Mouse (Mus musculus): Measurements from ENCODE around the gene Ptger3. TPM values are rescaled to one million over a fixed set of nuclear protein-coding genes. Genes with fewer than 3 reads are reported as not detected.

Ptger3 gene
- polyA plus RNA-seq (2014; fragmentation: Nextera tagmentation; extraction: Ambion mirVana): 0.85 and 1.6 TPM in 2 replicates

- no peaks in the 10 kb centered on the region for H3K36me3 ChIP-seq (ENCODE audit: control insufficient read depth, insufficient read depth, low read length)
- peaks cover 12% of the 10 kb centered on the region for H3K4me1 ChIP-seq (ENCODE audit: control insufficient read depth, insufficient read depth, low read length)
- H3K9ac ChIP-seq (ENCODE audit: low read length): no peak within 1 kb of the TSS
- H3K27me3 ChIP-seq (ENCODE audit: control insufficient read depth, insufficient read depth, low read length): peaks cover 29% of the 10 kb centered on the region
- H3K4me2 ChIP-seq: peak within 1 kb of the TSS; percentile 62
- H3K4me3 ChIP-seq (ENCODE audit: low read depth, low read length): peak within 1 kb of the TSS; percentile 33
- no peaks in the 10 kb centered on the region for H3K9me3 ChIP-seq (ENCODE audit: control insufficient read depth, low read length)
- peak; percentile 70 for ATAC-seq (ENCODE audit: low FRiP score)
- peak; percentile 92 for DNase-seq (ENCODE audit: low spot score, missing footprints)
- 1% methylated on average over 83 of the region's 84 CpGs for WGBS
- H3K27ac ChIP-seq (ENCODE audit: low read depth, low read length): no peak within 1 kb of the TSS
These were observed at the start of gene Ptger3 for GRCm38 (mm10) chr3:157566725-157567565. Gene Ptger3 (plus strand): TSS chr3:157566892.

DNA sequence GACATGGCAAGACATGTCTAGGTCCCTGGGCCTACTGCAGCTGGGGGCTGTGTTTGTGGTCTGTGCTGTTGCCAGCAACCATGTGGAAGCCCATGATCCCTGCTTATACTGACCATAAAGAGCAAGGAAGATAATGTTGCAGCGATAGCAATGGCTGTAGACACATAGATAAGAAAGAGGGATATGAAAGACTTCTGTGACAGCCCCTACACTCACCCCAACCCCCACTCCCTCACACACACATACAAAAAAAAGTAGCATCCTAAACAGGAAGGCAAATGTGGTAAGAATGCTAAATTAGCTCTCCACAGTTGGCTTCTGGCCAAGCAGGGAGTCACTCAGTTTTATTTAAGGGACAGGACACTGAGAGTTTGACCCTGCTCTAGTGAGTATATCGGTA lies 48.7 kb upstream of the Ptger3 start:
- Histone ChIP-seq H3K4me3 (ENCODE audit: low read depth, low read length) (no peak overlapping the region), H3K27ac (ENCODE audit: low read depth, low read length) (no peak overlapping the region), H3K9me3 (ENCODE audit: control insufficient read depth, low read length) (no peaks in the 10 kb centered on the region), H3K9ac (ENCODE audit: low read length) (no peak overlapping the region), H3K4me2 (no peak overlapping the region), H3K36me3 (ENCODE audit: control insufficient read depth, insufficient read depth, low read length) (no peaks in the 10 kb centered on the region), H3K4me1 (ENCODE audit: control insufficient read depth, insufficient read depth, low read length) (no peaks in the 10 kb centered on the region), H3K27me3 (ENCODE audit: control insufficient read depth, insufficient read depth, low read length) (no peaks in the 10 kb centered on the region)
- ATAC-seq (ENCODE audit: low FRiP score) (no peak), DNase-seq (ENCODE audit: low spot score, missing footprints) (peak; percentile 26)
- WGBS: 86% methylated on average over 2 of the region's 2 CpGs

DNA sequence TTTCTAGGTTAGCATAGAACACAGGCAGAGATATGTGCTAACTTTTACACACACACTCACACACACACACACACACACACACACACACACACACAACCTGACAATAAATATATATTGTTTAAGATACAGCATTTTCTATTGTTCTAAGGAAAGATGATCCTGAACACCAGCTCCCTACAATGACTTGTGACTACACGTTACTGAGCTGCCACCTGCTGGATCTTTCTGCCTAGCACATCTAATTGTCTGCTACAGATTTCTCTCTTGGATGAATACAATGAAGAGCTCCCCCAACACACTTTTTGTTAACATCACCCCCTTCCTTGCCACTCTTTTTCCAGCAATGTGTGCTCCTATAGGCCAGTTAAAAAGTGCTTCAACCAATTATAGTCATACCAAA lies 46.3 kb upstream of the Ptger3 start:
- peak; percentile 87 for DNase-seq (ENCODE audit: low spot score, missing footprints)
- Histone ChIP-seq H3K9me3 (ENCODE audit: control insufficient read depth, low read length) (no peaks in the 10 kb centered on the region), H3K4me1 (ENCODE audit: control insufficient read depth, insufficient read depth, low read length) (no peaks in the 10 kb centered on the region), H3K9ac (ENCODE audit: low read length) (no peak overlapping the region), H3K4me3 (ENCODE audit: low read depth, low read length) (no peak overlapping the region), H3K27me3 (ENCODE audit: control insufficient read depth, insufficient read depth, low read length) (no peaks in the 10 kb centered on the region), H3K4me2 (no peak overlapping the region), H3K27ac (ENCODE audit: low read depth, low read length) (no peak overlapping the region), H3K36me3 (ENCODE audit: control insufficient read depth, insufficient read depth, low read length) (no peaks in the 10 kb centered on the region)
- ATAC-seq (ENCODE audit: low FRiP score): peak; percentile 79
- WGBS: 0% methylated on average over 1 of the region's 1 CpGs

DNA sequence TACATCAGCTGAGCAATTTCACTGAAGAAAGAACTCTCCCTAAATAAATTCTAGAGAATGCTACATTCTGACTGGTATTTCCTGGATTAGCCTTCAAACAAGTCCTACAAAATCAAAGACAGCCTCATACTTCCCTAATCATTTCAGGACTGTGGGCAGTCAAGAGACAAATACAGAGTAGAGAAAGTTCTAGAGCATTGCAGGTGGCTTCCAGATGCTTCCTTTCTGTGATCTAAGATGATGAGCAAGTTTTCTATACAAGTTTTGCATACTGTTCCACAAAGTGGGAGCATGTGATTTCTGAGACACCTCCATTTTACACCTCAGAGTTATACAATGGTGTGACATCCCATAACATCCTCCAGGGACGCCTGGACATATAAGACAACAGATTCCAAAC lies 42.9 kb upstream of the Ptger3 start:
- Histone ChIP-seq H3K4me2 (no peak overlapping the region), H3K27me3 (ENCODE audit: control insufficient read depth, insufficient read depth, low read length) (no peaks in the 10 kb centered on the region), H3K4me3 (ENCODE audit: low read depth, low read length) (no peak overlapping the region), H3K9ac (ENCODE audit: low read length) (no peak overlapping the region), H3K4me1 (ENCODE audit: control insufficient read depth, insufficient read depth, low read length) (no peaks in the 10 kb centered on the region), H3K9me3 (ENCODE audit: control insufficient read depth, low read length) (no peaks in the 10 kb centered on the region), H3K27ac (ENCODE audit: low read depth, low read length) (no peak overlapping the region), H3K36me3 (ENCODE audit: control insufficient read depth, insufficient read depth, low read length) (no peaks in the 10 kb centered on the region)
- 60% methylated on average over 1 of the region's 1 CpGs for WGBS
- DNase-seq (ENCODE audit: low spot score, missing footprints) (peak; percentile 35), ATAC-seq (ENCODE audit: low FRiP score) (no peak)

GRCm38 (mm10) chr3:157531585-157531984 lies 35.1 kb upstream of the Ptger3 start:
- Histone ChIP-seq H3K27ac (ENCODE audit: low read depth, low read length) (no peak overlapping the region), H3K4me1 (ENCODE audit: control insufficient read depth, insufficient read depth, low read length) (peaks cover 5% of the 10 kb centered on the region; the same call in 1 of the 2 replicates), H3K4me2 (no peak overlapping the region), H3K9me3 (ENCODE audit: control insufficient read depth, low read length) (no peaks in the 10 kb centered on the region), H3K9ac (ENCODE audit: low read length) (no peak overlapping the region), H3K36me3 (ENCODE audit: control insufficient read depth, insufficient read depth, low read length) (no peaks in the 10 kb centered on the region), H3K4me3 (ENCODE audit: low read depth, low read length) (no peak overlapping the region), H3K27me3 (ENCODE audit: control insufficient read depth, insufficient read depth, low read length) (peaks cover 14% of the 10 kb centered on the region)
- ATAC-seq (ENCODE audit: low FRiP score) (no peak), DNase-seq (ENCODE audit: low spot score, missing footprints) (no peak)
- 70% methylated on average over 2 of the region's 2 CpGs for WGBS

- H3K9ac ChIP-seq (ENCODE audit: low read length): peak within 1 kb of the TSS; percentile 94
- peaks cover 5% of the 10 kb centered on the region; the same call in 1 of the 2 replicates for H3K4me1 ChIP-seq (ENCODE audit: control insufficient read depth, insufficient read depth, low read length)
- peak; percentile 96 for ATAC-seq (ENCODE audit: low FRiP score)
- peaks cover 14% of the 10 kb centered on the region for H3K27me3 ChIP-seq (ENCODE audit: control insufficient read depth, insufficient read depth, low read length)
- WGBS: under 1% methylated on average over 85 of the region's 91 CpGs
- DNase-seq (ENCODE audit: low spot score, missing footprints): peak; percentile 100
- peak within 1 kb of the TSS; percentile 84 for H3K27ac ChIP-seq (ENCODE audit: low read depth, low read length)
- H3K9me3 ChIP-seq (ENCODE audit: control insufficient read depth, low read length): no peaks in the 10 kb centered on the region
- H3K4me2 ChIP-seq: peak within 1 kb of the TSS; percentile 90
- H3K36me3 ChIP-seq (ENCODE audit: control insufficient read depth, insufficient read depth, low read length): peaks cover 3% of the 10 kb centered on the region; the same call in 1 of the 2 replicates
- H3K4me3 ChIP-seq (ENCODE audit: low read depth, low read length): peak within 1 kb of the TSS; percentile 84
These were observed 32.5 kb upstream of the Ptger3 start, which contains the start of gene Zranb2 for GRCm38 (mm10) chr3:157533964-157534785. Gene Zranb2 (plus strand): TSS chr3:157534160.

DNA sequence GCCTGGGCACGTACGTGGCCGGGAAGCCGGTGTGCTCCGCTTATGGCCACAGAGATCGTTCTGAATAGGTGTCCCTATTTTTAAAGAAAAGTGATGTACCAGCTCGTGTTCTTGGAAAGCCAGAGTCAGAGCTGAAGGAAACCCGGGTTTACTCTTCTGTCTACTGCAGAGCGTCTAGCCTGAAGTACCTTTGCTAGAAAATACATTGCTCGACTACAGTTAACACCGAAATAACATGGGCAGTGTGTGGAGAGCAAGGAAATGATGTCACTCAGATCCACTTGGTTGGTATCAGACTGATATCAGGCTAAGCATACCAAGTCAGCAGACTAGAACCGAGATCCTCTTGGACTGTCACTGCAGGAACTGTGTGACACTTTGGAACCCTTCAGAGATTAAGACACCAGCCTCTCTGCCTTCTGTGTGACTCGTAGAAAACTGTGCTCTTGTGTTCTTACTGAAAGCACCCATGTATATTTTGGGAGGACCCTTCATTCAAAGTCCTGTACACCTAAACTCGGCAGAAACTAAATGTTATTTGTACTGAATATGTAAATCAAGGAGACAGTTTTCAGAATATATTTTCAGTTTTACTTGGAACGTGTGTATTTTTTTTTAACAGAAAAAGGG lies 31.8 kb upstream of the Ptger3 start:
- Histone ChIP-seq H3K4me3 (ENCODE audit: low read depth, low read length) (peak overlapping the region; percentile 84), H3K4me1 (ENCODE audit: control insufficient read depth, insufficient read depth, low read length) (peaks cover 5% of the 10 kb centered on the region; the same call in 1 of the 2 replicates), H3K9me3 (ENCODE audit: control insufficient read depth, low read length) (no peaks in the 10 kb centered on the region), H3K9ac (ENCODE audit: low read length) (peak overlapping the region; percentile 94), H3K36me3 (ENCODE audit: control insufficient read depth, insufficient read depth, low read length) (peaks cover 3% of the 10 kb centered on the region; the same call in 1 of the 2 replicates), H3K27me3 (ENCODE audit: control insufficient read depth, insufficient read depth, low read length) (peaks cover 13% of the 10 kb centered on the region), H3K27ac (ENCODE audit: low read depth, low read length) (peak overlapping the region; percentile 84), H3K4me2 (peak overlapping the region; percentile 90)
- 4% methylated on average over 15 of the region's 15 CpGs for WGBS
- DNase-seq (ENCODE audit: low spot score, missing footprints): peak; percentile 95
- ATAC-seq (ENCODE audit: low FRiP score): peak; percentile 15

DNA sequence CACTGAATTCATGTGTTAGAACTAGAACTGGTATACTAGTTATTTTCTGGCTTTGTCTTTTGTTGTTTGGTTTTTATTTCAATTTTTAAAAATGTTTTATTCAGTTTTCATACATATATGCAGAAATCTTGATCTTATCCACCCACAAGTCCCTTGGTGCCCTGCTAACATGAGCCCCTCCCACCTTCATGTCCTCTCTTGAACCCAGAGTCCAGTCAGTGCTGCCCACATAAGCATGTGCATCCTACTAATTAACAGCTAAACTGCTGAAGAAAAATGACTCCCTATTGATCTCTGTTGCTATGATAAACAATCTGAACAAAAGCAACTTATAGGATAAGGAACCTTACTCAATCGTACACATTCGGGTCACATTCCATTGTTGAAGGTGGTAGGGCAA lies 17.4 kb upstream of the Ptger3 start:
- Histone ChIP-seq H3K27me3 (ENCODE audit: control insufficient read depth, insufficient read depth, low read length) (no peaks in the 10 kb centered on the region), H3K9me3 (ENCODE audit: control insufficient read depth, low read length) (no peaks in the 10 kb centered on the region), H3K9ac (ENCODE audit: low read length) (no peak overlapping the region), H3K27ac (ENCODE audit: low read depth, low read length) (no peak overlapping the region), H3K36me3 (ENCODE audit: control insufficient read depth, insufficient read depth, low read length) (peaks cover 8% of the 10 kb centered on the region; the same call in 1 of the 2 replicates), H3K4me2 (no peak overlapping the region), H3K4me3 (ENCODE audit: low read depth, low read length) (no peak overlapping the region), H3K4me1 (ENCODE audit: control insufficient read depth, insufficient read depth, low read length) (no peaks in the 10 kb centered on the region)
- no peak for ATAC-seq (ENCODE audit: low FRiP score)
- no peak for DNase-seq (ENCODE audit: low spot score, missing footprints)
- 94% methylated on average over 2 of the region's 2 CpGs for WGBS
